Mouse (Mus musculus) embryonic stem cell, embryonic (primary cell): ENCODE data around the gene Serpinf2.

Experiments
- CTCF ChIA-PET, 4 experiments: fragments of 300-600 bp in 2 of 4; fragments of 350-600 bp in 2 of 4; sonication (Branson Sonifier 250); formaldehyde crosslinking; loops; one replicate each; lab custom pipeline; 2022; ENCODE audit warnings: inconsistent platforms in 2 of 4; lab: Charles Lee
- POLR2A ChIA-PET, 4 experiments: fragments of 300-600 bp in 2 of 4; fragments of 350-600 bp in 2 of 4; sonication (Branson Sonifier 250); formaldehyde crosslinking; loops; one replicate each; lab custom pipeline; 2022; ENCODE audit warnings: antibody characterized with exemption in 4 of 4, inconsistent platforms in 1 of 4; lab: Charles Lee

Serpinf2 gene

DNA sequence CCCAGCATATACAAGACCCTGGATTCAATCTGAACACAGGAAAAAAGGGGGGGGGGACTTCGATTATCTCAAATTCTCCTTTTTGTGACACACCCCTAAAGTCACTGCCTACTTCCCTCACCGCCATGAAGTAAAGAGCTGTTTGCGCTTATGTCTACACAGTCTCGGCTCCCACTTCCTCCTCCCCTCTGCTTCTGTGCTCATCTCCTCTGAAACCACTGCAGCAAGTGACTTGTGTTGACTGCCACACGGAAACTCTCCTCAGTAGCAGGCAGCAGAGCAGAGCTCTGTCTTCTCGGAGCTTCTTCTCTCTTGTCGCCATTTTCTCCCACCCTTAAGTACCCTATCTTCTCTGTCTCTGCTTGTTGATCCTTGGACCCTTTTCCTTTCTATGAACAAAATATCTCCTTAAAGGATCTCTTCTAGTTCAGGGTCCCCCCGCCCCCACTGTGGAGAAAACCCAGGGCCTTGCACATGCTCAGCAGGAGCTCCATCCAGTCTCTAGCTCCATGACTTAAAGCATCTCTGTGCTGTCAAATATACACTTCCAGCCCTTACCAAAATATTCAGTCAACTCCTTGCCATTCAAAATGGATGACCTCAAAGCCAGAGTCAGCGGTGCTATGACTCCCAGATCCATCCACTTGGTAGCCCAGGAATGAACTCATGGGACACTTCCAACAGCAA lies 10.2 kb downstream of the Serpinf2 start:
- POLR2A ChIA-PET, result interaction anchor here in 3 of 4 experiments (0.8 to 2.1 kb wide), 10 partner anchors 8 to 31 kb away, joined by 3 to 10 read pairs (median 4); partner anchors contain the start of genes Tlcd2 (in 1 of the 3) and Wdr81 (in 1 of the 3)
- CTCF ChIA-PET, result interaction anchor here in 3 of 4 experiments (0.5 to 1.6 kb wide), 8 partner anchors 17 to 337 kb away, joined by 3 to 10 read pairs (median 4); no protein-coding TSS in a partner anchor

DNA sequence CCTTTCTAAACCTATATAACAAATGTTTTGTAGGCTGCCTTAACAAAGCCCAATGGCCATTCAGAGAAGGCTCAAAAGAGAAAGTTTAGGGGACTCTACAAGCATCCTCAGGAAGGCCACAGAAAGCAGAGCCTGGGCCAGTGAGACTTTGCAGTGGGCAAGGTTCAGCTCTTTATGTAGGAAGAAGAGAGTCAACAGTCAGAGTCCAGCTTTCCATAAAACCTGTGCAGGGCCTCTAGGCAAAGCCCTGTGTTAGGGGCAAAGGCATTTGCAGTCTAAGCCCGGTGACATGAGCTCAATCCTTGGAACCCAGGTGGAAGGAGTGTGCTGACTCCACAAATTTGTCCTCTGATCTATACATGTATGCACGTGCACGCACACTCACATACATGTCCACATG lies 14.9 kb downstream of the Serpinf2 start:
- POLR2A ChIA-PET, result interaction anchor here in 1 of 4 experiments (0.8 to 1.3 kb wide), 2 partner anchors 13 to 37 kb away, joined by 3 read pairs; no protein-coding TSS in a partner anchor
- CTCF ChIA-PET, result interaction anchor here in 1 of 4 experiments (0.9 kb wide), 1 partner anchor 33 kb away, joined by 3 read pairs; no protein-coding TSS in a partner anchor

DNA sequence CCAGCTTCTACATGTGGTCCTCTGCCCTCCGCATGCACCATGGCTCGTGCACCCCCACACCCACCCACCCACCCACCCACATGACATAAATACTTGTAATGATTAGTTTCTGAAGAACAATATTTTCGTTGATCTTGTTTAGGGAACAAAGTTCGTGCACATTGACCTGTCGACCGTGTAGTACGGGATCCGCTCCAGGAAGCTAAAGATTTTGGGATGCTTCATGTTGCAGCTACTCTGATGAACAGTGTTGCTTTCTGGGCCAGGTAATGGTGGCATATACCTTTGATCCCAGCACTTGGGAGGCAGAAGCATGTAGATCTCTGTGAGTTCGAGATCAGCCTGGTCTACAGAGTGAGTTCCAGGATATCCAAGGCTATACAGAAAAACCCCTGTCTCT lies 15.4 kb downstream of the Serpinf2 start:
- POLR2A ChIA-PET, result interaction anchor here in 2 of 4 experiments (0.8 to 2.1 kb wide), 3 partner anchors 8 to 37 kb away, joined by 3 to 6 read pairs (median 3); no protein-coding TSS in a partner anchor

DNA sequence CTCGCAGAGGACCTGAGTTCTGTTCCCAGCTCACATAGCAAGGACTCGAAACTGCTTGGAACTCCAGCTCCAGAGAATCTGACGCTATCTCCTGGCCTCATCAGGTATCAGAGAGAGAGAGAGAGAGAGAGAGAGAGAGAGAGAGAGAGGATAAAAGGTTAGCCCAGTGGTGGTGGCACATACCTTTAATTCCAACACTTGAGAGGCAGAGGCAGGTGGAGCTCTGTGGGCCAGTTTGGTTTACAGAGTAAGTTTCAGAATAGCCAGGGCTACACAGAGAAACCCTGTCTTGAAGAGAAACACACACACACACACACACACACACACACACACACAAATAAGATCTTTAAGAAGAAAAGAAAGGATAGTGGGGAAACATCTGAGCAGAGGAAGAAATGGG lies 16.3 kb downstream of the Serpinf2 start:
- ChIA-PET POLR2A (interaction anchor here in 3 of 4 experiments (0.5 to 2.6 kb wide), 14 partner anchors 9 to 396 kb away, joined by 3 to 10 read pairs (median 4); partner anchors contain the start of genes Hic1 (in 1 of the 3), Prpf8 (in 1 of the 3), Rilp (in 1 of the 3) and Tlcd2 (in 1 of the 3)), CTCF (interaction anchor here in 3 of 4 experiments (0.6 to 2.7 kb wide), 4 partner anchors 16 to 137 kb away, joined by 3 to 9 read pairs (median 4); no protein-coding TSS in a partner anchor)

More for the DNA sequence above, 15.4 kb downstream of the Serpinf2 start:
- CTCF ChIA-PET, result interaction anchor here in 2 of 4 experiments (0.9 to 2.7 kb wide), 2 partner anchors 17 to 34 kb away, joined by 3 to 9 read pairs; no protein-coding TSS in a partner anchor

DNA sequence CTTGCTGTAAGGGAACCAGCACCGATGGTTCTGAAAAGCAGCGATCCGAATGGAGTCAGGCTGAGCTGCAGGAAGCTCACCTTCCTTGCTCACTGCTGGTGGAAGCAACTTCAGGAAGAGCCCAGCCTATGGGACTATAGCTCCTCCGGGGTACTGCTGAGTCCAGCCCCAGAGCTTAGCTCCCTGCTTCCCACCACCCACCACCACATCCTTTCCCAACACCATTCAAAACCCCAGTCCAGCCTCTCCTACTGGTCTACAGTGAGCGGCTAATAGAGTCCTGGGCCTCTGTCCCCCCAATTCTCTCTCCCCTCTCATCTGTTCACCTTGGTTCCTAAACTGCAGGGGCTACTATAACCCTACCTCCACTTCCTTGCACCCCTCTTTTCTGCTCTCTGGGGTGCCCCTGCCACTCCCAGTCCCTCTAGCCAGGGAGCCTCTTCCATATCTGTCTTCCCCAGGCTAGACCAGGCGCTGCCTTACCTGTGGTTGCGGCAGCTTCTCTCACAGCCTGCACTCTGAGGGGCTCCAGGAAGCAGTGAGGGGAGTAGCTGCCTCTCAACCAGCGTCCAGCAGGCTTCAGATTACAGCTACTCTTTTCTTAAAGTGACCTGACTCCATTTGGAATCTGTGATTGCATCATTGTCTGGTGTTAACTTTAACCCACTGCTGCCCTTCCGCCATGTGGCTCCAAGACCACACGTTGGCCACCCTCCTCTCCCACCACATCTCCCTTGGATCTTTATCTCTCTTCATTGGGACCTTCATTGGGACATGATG lies 17.2 kb downstream of the Serpinf2 start, which contains the start of gene Serpinf1:
Gene Serpinf1, minus strand, starts transcription at position 689 of the 780 bp plus-strand sequence.
- CTCF ChIA-PET, result interaction anchor here (0.5 to 2.7 kb wide), 5 partner anchors 12 to 137 kb away, joined by 3 to 9 read pairs (median 6); no protein-coding TSS in a partner anchor
- POLR2A ChIA-PET, result interaction anchor here in 3 of 4 experiments (0.6 to 2.6 kb wide), 18 partner anchors 10 to 395 kb away, joined by 3 to 10 read pairs (median 4); partner anchors contain the start of genes Rilp (in 2 of the 3), Prpf8 (in 1 of the 3), Tlcd2 (in 1 of the 3) and Wdr81 (in 1 of the 3)

DNA sequence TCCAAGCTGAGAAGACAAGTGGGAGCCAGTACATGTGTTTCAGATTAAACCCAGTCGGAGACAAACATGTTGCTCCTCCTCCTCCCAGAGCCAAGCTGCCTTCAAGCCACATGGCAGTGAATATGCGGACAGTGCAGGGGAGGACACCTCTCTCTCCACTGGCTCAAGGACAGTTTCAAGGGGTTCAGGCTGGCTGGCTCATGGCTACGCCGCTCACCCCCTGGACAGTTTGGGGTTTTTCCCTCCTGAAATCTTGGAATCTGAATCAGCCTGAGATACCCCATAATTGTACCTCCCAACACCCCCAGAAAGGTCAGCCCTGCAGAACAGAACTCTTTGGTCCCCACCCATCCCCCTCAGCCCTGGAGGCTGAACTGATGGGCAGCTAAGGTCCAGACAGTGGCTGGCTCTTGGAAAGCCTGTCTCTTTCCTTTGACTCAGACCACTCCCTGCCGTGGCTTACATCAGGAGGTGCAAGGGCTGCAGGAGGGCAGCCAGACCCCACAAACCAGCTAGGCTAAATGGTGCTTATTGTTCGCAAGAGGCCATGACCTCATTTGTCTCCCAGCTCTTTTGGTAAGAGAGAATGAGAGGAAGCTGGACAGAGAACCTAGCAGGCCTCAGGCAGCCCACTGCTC lies 17.9 kb downstream of the Serpinf2 start:
- POLR2A ChIA-PET, result interaction anchor here in 3 of 4 experiments (0.5 to 2.6 kb wide), 15 partner anchors 8 to 251 kb away, joined by 3 to 10 read pairs (median 4); partner anchors contain the start of genes Rilp (in 2 of the 3), Tlcd2 (in 1 of the 3) and Wdr81 (in 1 of the 3)
- CTCF ChIA-PET, result interaction anchor here in 2 of 4 experiments (0.7 to 2.7 kb wide), 3 partner anchors 13 to 36 kb away, joined by 3 to 9 read pairs (median 6); no protein-coding TSS in a partner anchor

DNA sequence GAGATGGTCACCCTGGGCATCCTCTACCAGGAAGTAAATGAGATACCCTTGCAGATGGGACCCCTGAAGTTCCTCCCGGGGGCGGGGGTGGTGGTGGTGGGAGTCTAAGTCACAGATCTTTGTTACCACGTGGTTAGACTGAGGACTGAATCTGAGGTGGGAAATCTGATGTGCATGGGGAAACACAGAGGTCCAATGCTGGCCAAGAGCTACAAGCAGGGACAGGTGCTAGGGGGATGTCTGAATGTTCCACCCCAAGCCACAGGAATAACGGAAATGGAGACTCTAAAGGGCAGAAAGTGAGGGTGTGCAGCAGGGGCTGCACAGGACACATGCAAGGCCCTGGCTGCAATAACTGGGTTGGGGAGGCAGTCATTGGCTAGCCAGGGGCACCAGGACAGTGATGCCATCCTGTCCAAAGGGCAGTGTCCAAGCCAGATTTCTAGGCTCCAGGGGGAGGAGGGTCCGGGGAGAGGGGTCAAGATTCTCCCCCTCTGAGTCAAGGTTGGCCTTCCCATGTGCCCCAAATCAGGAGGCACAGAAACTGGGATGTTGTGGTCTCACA lies 18.5 kb downstream of the Serpinf2 start:
- ChIA-PET POLR2A (interaction anchor here in 1 of 4 experiments (0.5 to 2.6 kb wide), 5 partner anchors 9 to 251 kb away, joined by 3 to 10 read pairs (median 3); no protein-coding TSS in a partner anchor), CTCF (interaction anchor here in 1 of 4 experiments (1.7 kb wide), 1 partner anchor 13 kb away, joined by 6 read pairs; no protein-coding TSS in a partner anchor)

DNA sequence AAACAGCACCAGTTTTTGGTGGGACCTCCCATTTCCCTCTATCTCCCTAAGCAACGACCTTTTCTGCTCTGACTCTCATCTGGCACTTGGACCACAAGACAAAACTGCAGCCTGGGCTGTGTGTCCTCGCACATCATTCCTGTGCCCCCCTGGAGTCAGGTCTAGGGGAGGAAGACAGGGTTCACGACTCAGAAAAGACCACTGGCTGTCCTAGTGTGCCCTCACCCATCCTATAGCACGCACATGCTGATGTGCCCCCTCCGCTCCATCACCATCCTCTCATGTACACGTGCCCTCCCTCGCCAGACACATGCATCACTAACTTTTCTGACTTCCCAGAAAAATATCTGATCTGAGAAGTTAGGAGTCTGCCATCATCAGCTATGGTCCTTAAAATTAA lies 19.4 kb downstream of the Serpinf2 start:
- POLR2A ChIA-PET, result no interaction called here

DNA sequence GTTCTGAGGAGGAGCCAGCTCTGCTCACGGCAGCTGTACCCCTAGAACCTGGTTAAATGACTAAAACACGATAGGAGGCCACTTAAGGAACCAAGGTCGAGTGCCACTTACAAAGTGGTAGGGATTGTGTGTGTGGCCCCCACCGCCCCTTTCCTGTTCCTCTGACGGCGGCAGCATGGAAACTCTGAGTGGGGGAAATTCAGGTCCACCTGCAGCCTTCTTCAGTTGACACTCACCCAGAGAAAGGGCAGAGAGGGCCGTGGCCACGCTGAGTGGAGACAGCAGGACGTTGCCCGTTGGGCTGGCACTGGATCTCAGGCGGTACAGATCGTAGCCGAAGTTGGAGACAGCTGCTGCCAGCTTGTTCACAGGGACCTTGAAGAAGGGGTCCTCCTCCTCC lies 23.4 kb downstream of the Serpinf2 start:
- ChIA-PET CTCF (interaction anchor here in 1 of 4 experiments (1.8 kb wide), 1 partner anchor 9 kb away, joined by 7 read pairs; no protein-coding TSS in a partner anchor), POLR2A (interaction anchor here in 2 of 4 experiments (0.8 to 1.6 kb wide), 6 partner anchors 12 to 95 kb away, joined by 3 to 5 read pairs (median 4); partner anchors contain the start of genes Rilp (in 1 of the 2) and Tlcd2 (in 1 of the 2))

More for the DNA sequence above, 19.4 kb downstream of the Serpinf2 start:
- CTCF ChIA-PET, result no interaction called here

DNA sequence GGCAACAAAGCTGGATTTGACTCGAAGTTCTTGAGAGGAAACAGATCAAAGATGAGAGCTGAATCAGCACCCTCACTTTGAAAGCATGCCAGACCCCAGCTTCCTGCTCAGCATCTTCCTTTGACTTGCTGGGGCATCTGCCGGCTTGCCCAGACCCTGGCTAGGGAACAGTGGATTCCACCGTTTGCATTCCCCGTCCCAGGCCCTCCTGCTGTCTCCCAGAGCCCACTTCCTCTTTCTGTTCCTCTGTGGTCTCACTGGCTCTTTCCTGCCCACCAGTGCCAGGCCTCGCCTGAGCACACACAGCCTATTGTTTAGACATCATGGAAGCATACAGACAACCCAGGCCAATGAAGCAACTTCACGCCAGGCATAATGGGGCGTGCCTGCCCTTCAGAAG lies 24.3 kb downstream of the Serpinf2 start:
- ChIA-PET POLR2A (interaction anchor here in 2 of 4 experiments (0.5 to 1.6 kb wide), 7 partner anchors 11 to 198 kb away, joined by 3 to 5 read pairs (median 4); partner anchors contain the start of genes Rilp (in 1 of the 2) and Tlcd2 (in 1 of the 2)), CTCF (interaction anchor here in 2 of 4 experiments (0.7 to 1.8 kb wide), 2 partner anchors 8 kb away, joined by 3 to 7 read pairs; no protein-coding TSS in a partner anchor)

DNA sequence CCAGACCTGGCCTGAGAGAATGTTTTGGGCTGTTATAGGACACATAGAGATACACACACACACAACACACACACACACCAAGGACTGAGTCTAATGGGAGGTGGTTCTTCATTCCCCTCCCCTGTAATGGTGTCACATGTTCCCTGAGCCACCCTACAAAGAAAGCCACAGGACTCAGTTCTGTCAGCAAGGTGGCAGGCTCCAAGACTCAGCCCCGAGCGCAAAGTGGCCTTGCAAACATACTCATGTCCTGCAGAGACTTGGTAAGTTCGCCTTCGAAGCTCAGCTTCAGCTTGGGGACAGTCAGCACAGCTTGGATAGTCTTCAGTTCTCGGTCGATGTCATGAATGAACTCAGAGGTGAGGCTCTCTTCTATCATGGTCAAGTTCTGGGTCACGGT lies 28.8 kb downstream of the Serpinf2 start:
- CTCF ChIA-PET, result interaction anchor here in 3 of 4 experiments (0.6 to 1.5 kb wide), 3 partner anchors 29 to 120 kb away, joined by 3 to 4 read pairs (median 3); no protein-coding TSS in a partner anchor
- POLR2A ChIA-PET, result interaction anchor here in 3 of 4 experiments (0.6 to 1.4 kb wide), 6 partner anchors 8 to 484 kb away, joined by 3 to 7 read pairs (median 4); partner anchors contain the start of genes Srr (in 1 of the 3) and Tlcd2 (in 1 of the 3)

DNA sequence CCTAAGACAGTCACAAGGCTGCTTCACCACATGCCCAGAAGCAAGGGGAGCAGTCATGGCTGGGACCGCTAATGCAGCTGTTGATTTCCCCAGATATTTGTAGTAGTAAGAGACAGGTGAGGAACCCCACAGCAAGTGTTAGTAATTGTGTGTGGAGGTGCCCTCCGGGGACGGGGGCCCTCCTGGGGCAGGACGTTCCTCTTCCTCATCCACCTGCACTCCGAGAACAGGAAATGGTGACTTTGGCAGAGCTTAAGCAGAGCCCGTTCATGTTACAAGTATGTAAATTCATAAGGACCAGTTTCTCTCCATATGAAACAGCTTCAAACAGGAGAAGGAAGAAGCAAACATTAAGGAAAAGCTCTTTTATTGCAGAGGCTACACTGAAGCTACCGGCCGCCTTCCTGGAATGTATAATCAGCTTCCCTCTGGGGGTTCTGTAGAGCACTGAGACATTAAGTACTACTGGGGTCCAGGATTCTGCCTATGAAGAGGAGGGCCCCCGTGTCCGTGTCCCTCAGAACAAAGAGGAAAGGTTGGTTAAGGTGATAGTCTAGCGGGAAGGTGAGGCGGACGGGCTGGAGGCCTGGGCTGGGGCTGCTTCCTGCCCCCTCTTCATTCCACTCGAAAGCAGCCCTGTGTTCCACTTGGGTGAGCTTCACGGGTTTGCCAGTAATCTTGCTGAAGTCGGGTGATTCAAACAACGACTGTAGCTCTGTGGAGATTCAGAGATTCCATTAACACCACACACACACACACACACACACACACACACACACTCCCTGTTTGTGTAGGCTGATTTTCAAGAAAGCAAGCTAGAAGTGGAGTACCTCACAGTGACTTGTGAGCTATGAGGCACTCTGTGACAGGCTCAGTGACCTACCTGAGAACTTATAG lies 29.5 kb downstream of the Serpinf2 start:
- CTCF ChIA-PET, result interaction anchor here in 3 of 4 experiments (0.6 to 1.5 kb wide), 5 partner anchors 28 to 365 kb away, joined by 3 to 4 read pairs (median 3); no protein-coding TSS in a partner anchor
- POLR2A ChIA-PET, result interaction anchor here (0.5 to 1.4 kb wide), 17 partner anchors 8 to 553 kb away, joined by 3 to 13 read pairs (median 3); partner anchors contain the start of genes Prpf8 (in 1 of the 4), Rpa1 (in 1 of the 4), Smyd4 (in 1 of the 4) and Srr (in 1 of the 4)

DNA sequence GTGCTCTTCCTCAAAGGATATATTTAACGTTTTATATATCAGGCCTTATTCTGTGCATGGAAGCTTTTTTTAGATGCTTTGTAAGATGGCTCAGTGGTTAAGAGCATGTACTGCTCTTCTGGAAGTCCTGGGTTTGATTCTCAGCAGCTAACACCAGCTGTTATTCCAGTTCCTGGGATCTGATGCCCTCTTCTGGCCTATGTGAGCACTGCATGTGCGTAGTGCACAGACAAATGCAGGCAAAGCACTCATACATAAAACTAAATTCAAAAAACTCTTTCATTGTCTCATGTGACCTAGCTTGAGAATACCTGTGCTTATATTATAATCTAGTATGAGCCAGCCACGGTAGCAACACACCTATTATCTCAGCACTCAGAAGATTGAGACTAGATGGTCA lies 32.5 kb downstream of the Serpinf2 start:
- ChIA-PET CTCF (interaction anchor here (0.5 to 2.0 kb wide), 49 partner anchors 9 to 1049 kb away, joined by 3 to 10 read pairs (median 3); partner anchors contain the start of genes Rilp (in 2 of the 4), Rtn4rl1 (in 2 of the 4), Serpinf1 (in 1 of the 4) and Serpinf2 (in 1 of the 4)), POLR2A (interaction anchor here in 2 of 4 experiments (0.6 to 1.9 kb wide), 12 partner anchors 15 to 236 kb away, joined by 3 to 8 read pairs (median 4); partner anchors contain the start of genes Tlcd2 (in 2 of the 2), Prpf8 (in 1 of the 2), Serpinf1 (in 1 of the 2) and Wdr81 (in 1 of the 2))

DNA sequence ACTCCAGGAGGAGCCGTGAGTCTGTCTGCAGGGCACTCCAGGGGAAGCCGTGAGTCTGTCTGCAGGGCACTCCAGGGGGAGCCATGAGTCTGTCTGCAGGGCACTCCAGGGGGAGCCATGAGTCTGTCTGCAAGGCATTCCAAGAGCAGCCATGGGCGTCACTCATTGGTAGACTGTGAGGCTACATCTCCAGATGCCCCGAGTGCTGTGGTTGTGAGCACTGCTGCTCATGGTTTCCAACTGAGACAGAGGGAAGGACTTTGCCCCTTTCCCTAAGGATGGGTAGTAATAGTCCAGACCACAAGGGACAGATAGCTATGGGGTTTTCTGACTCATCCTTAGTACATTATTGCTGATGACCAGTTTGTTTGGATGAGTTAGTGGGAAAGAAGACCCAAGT lies 33.3 kb downstream of the Serpinf2 start:
- CTCF ChIA-PET, result interaction anchor here in 3 of 4 experiments (0.6 to 2.0 kb wide), 13 partner anchors 9 to 321 kb away, joined by 3 to 8 read pairs (median 3); partner anchors contain the start of genes Rilp (in 1 of the 3) and Rtn4rl1 (in 1 of the 3)
- POLR2A ChIA-PET, result interaction anchor here in 1 of 4 experiments (0.9 to 1.6 kb wide), 4 partner anchors 20 to 181 kb away, joined by 3 to 4 read pairs (median 3); partner anchors contain the start of genes Prpf8 and Wdr81
